Mouse (Mus musculus) neural tube, embryonic 13.5 days (tissue): ENCODE measurements around the gene Efs. TPM values are rescaled to one million over a fixed set of nuclear protein-coding genes. Genes with fewer than 3 reads are reported as not detected.
"Not testable (repeated sequence)": the region's sequence is repeated elsewhere in the genome, so short reads cannot be mapped to it uniquely, and the experiment has no call there.

Experiments used
- ATAC-seq: fragments of 200-750 bp; cut with Nextera tagmentation; 2 replicates; pipeline ENCODE4 v1.8.0; 2017; ENCODE audit warnings: low read depth, mild to moderate bottlenecking, moderate TSS enrichment, moderate library complexity
- H3K27ac ChIP-seq: fragments of 300-500 bp; sonication (generic); replicated peaks from 2 replicates; pipeline ENCODE4 v1.5.1; 2015; ENCODE audit warnings: moderate library complexity, mild to moderate bottlenecking, inconsistent platforms
- H3K27me3 ChIP-seq: fragments of 300-500 bp; sonication (generic); 2 replicates; pipeline ENCODE4 v1.6.1; 2015; ENCODE audit warnings: mild to moderate bottlenecking, inconsistent platforms
- H3K36me3 ChIP-seq: fragments of 300-500 bp; sonication (generic); 2 replicates; pipeline ENCODE4 v1.6.1; 2015; ENCODE audit warnings: mild to moderate bottlenecking, inconsistent platforms
- H3K4me1 ChIP-seq: fragments of 300-500 bp; sonication (generic); replicated peaks from 2 replicates; pipeline ENCODE4 v1.6.1; 2015; ENCODE audit warnings: inconsistent platforms
- H3K4me2 ChIP-seq: fragments of 300-500 bp; sonication (generic); 2 replicates; pipeline ENCODE4 v1.6.1; 2015; ENCODE audit warnings: inconsistent platforms, mild to moderate bottlenecking, moderate library complexity
- H3K4me3 ChIP-seq: fragments of 300-500 bp; sonication (generic); 2 replicates; pipeline ENCODE4 v1.5.1; 2015; ENCODE audit warnings: mild to moderate bottlenecking, inconsistent platforms
- H3K9ac ChIP-seq: fragments of 300-500 bp; sonication (generic); 2 replicates; pipeline ENCODE4 v1.6.1; 2015; ENCODE audit warnings: moderate library complexity, mild to moderate bottlenecking, inconsistent platforms
- H3K9me3 ChIP-seq: fragments of 300-500 bp; sonication (generic); 2 replicates; pipeline ENCODE4 v1.6.1; 2016; ENCODE audit warnings: inconsistent platforms
- WGBS: fragments of 180-500 bp; shearing (Covaris S2); methylation state at CpG from one replicate; pipeline ENCODE4 v1.1.7; 2015; 5-methylcytosine and 5-hydroxymethylcytosine counted together
- polyA plus RNA-seq: library from polyadenylated mRNA; unstranded; fragments of >200 nt; fragmentation: Nextera tagmentation; extraction: Ambion mirVana; gene quantifications from 2 replicates; pipeline ENCODE4 v1.2.1, GENCODE M21; 2015

Gene Efs
- polyA plus RNA-seq, 1 experiment from 2014 or later = 13.8 TPM

GRCm38 (mm10) chr14:54960769-54961168 lies 34.8 kb upstream of the Efs start:
- H3K4me3 ChIP-seq = no peak overlapping the region
- H3K9ac ChIP-seq = no peak overlapping the region
- 72% methylated on average over 10 of the region's 10 CpGs for WGBS
- H3K27me3 ChIP-seq = no peaks in the 10 kb centered on the region
- no peaks in the 10 kb centered on the region for H3K4me1 ChIP-seq
- H3K36me3 ChIP-seq = no peaks in the 10 kb centered on the region
- no peak overlapping the region for H3K4me2 ChIP-seq
- no peaks in the 10 kb centered on the region for H3K9me3 ChIP-seq
- ATAC-seq = no peak
- H3K27ac ChIP-seq = no peak overlapping the region

- H3K27me3 ChIP-seq, H3K4me3 ChIP-seq, H3K36me3 ChIP-seq, H3K9ac ChIP-seq, H3K4me2 ChIP-seq, H3K27ac ChIP-seq, H3K4me1 ChIP-seq, H3K9me3 ChIP-seq, ATAC-seq: not testable (repeated sequence)
- 93% methylated on average over 12 of the region's 12 CpGs for WGBS
Observed at GRCm38 (mm10) chr14:54959853-54960613, 34.1 kb upstream of the Efs start.

GRCm38 (mm10) chr14:54959197-54959596 lies 33.3 kb upstream of the Efs start:
- Histone ChIP-seq H3K27ac (no peak overlapping the region), H3K4me1 (no peaks in the 10 kb centered on the region), H3K4me2 (no peak overlapping the region), H3K4me3 (no peak overlapping the region), H3K9me3 (no peaks in the 10 kb centered on the region), H3K27me3 (no peaks in the 10 kb centered on the region), H3K36me3 (no peaks in the 10 kb centered on the region), H3K9ac (no peak overlapping the region)
- 94% methylated on average over 3 of the region's 3 CpGs for WGBS
- ATAC-seq = no peak

- H3K9ac ChIP-seq = no peak overlapping the region
- H3K9me3 ChIP-seq = no peaks in the 10 kb centered on the region
- 84% methylated on average over 4 of the region's 4 CpGs for WGBS
- H3K36me3 ChIP-seq = no peaks in the 10 kb centered on the region
- no peaks in the 10 kb centered on the region for H3K27me3 ChIP-seq
- H3K27ac ChIP-seq = no peak overlapping the region
- H3K4me1 ChIP-seq = no peaks in the 10 kb centered on the region
- ATAC-seq = no peak
- no peak overlapping the region for H3K4me2 ChIP-seq
- no peak overlapping the region for H3K4me3 ChIP-seq
Observed at GRCm38 (mm10) chr14:54958503-54958902, 32.6 kb upstream of the Efs start.

- H3K36me3 ChIP-seq = no peaks in the 10 kb centered on the region
- H3K4me1 ChIP-seq = no peaks in the 10 kb centered on the region
- H3K9ac ChIP-seq = no peak overlapping the region
- no peak overlapping the region for H3K4me2 ChIP-seq
- ATAC-seq = no peak
- no peaks in the 10 kb centered on the region for H3K27me3 ChIP-seq
- no peaks in the 10 kb centered on the region for H3K9me3 ChIP-seq
- WGBS = 87% methylated on average over 9 of the region's 9 CpGs
- H3K27ac ChIP-seq = no peak overlapping the region
- no peak overlapping the region for H3K4me3 ChIP-seq
Observed at GRCm38 (mm10) chr14:54956533-54956932, 30.6 kb upstream of the Efs start.

- Histone ChIP-seq H3K27me3 (no peaks in the 10 kb centered on the region), H3K4me3 (no peak overlapping the region), H3K27ac (no peak overlapping the region), H3K4me2 (no peak overlapping the region), H3K36me3 (no peaks in the 10 kb centered on the region), H3K4me1 (no peaks in the 10 kb centered on the region), H3K9me3 (no peaks in the 10 kb centered on the region), H3K9ac (no peak overlapping the region)
- 86% methylated on average over 3 of the region's 3 CpGs for WGBS
- ATAC-seq = no peak
Observed at GRCm38 (mm10) chr14:54955481-54955880, 29.6 kb upstream of the Efs start.

GRCm38 (mm10) chr14:54954474-54954873 lies 28.5 kb upstream of the Efs start:
- 91% methylated on average over 3 of the region's 3 CpGs for WGBS
- no peak for ATAC-seq
- H3K27me3 ChIP-seq = no peaks in the 10 kb centered on the region

GRCm38 (mm10) chr14:54953664-54954206 lies 27.8 kb upstream of the Efs start:
- H3K4me1 ChIP-seq = no peaks in the 10 kb centered on the region
- H3K4me3 ChIP-seq = no peak overlapping the region
- 90% methylated on average over 8 of the region's 8 CpGs for WGBS
- H3K9me3 ChIP-seq = no peaks in the 10 kb centered on the region
- no peaks in the 10 kb centered on the region for H3K36me3 ChIP-seq
- no peak for ATAC-seq
- H3K27me3 ChIP-seq = no peaks in the 10 kb centered on the region
- no peak overlapping the region for H3K4me2 ChIP-seq
- H3K27ac ChIP-seq = no peak overlapping the region
- no peak overlapping the region for H3K9ac ChIP-seq

More at GRCm38 (mm10) chr14:54954474-54954873, 28.5 kb upstream of the Efs start:
- no peak overlapping the region for H3K9ac ChIP-seq
- no peak overlapping the region for H3K27ac ChIP-seq
- no peaks in the 10 kb centered on the region for H3K9me3 ChIP-seq
- H3K4me1 ChIP-seq = no peaks in the 10 kb centered on the region
- H3K4me2 ChIP-seq = no peak overlapping the region
- no peaks in the 10 kb centered on the region for H3K36me3 ChIP-seq
- no peak overlapping the region for H3K4me3 ChIP-seq

GRCm38 (mm10) chr14:54951587-54951986 lies 25.7 kb upstream of the Efs start:
- H3K9me3 ChIP-seq = no peaks in the 10 kb centered on the region
- 93% methylated on average over 6 of the region's 6 CpGs for WGBS
- ATAC-seq = no peak

GRCm38 (mm10) chr14:54950493-54950892 lies 24.6 kb upstream of the Efs start:
- Histone ChIP-seq H3K27me3 (no peaks in the 10 kb centered on the region), H3K9ac (no peak overlapping the region), H3K9me3 (no peaks in the 10 kb centered on the region), H3K4me2 (no peak overlapping the region), H3K4me3 (no peak overlapping the region), H3K4me1 (no peaks in the 10 kb centered on the region), H3K27ac (no peak overlapping the region), H3K36me3 (no peaks in the 10 kb centered on the region)
- 64% methylated on average over 12 of the region's 12 CpGs for WGBS
- ATAC-seq = no peak

More at GRCm38 (mm10) chr14:54951587-54951986, 25.7 kb upstream of the Efs start:
- no peak overlapping the region for H3K4me3 ChIP-seq
- H3K4me2 ChIP-seq = no peak overlapping the region
- H3K36me3 ChIP-seq = no peaks in the 10 kb centered on the region
- no peak overlapping the region for H3K27ac ChIP-seq
- no peaks in the 10 kb centered on the region for H3K4me1 ChIP-seq
- H3K9ac ChIP-seq = no peak overlapping the region
- H3K27me3 ChIP-seq = no peaks in the 10 kb centered on the region

GRCm38 (mm10) chr14:54948781-54949180 lies 22.9 kb upstream of the Efs start:
- Histone ChIP-seq H3K4me2 (no peak overlapping the region), H3K27ac (no peak overlapping the region), H3K4me1 (no peaks in the 10 kb centered on the region), H3K9me3 (no peaks in the 10 kb centered on the region), H3K27me3 (no peaks in the 10 kb centered on the region), H3K9ac (no peak overlapping the region), H3K36me3 (no peaks in the 10 kb centered on the region), H3K4me3 (no peak overlapping the region)
- WGBS = 89% methylated on average over 9 of the region's 9 CpGs
- no peak for ATAC-seq

- H3K4me3 ChIP-seq, H3K36me3 ChIP-seq, ATAC-seq, H3K4me2 ChIP-seq, H3K9ac ChIP-seq, H3K27me3 ChIP-seq, H3K27ac ChIP-seq, H3K4me1 ChIP-seq, H3K9me3 ChIP-seq: not testable (repeated sequence)
- 90% methylated on average over 11 of the region's 11 CpGs for WGBS
Observed at GRCm38 (mm10) chr14:54947008-54947407, 21.1 kb upstream of the Efs start.
